Mouse (Mus musculus): ENCODE data around the gene Eci3.

- TF ChIP-seq CTCF (IDR thresholded peaks at IDR 0.05; ENCODE audit: insufficient read depth, low read depth, low read length) (no peak), POLR2A (IDR thresholded peaks at IDR 0.05; ENCODE audit: insufficient read depth, low read depth, low read length) (no peak)
Measured at GRCm38 (mm10) chr13:34960996-34961770, 2.4 kb downstream of the Eci3 start.

All from olfactory bulb, adult 2 months (tissue).